Comparison of ENCODE assay signal across 15 mouse cellular contexts in the genomic region with DNA sequence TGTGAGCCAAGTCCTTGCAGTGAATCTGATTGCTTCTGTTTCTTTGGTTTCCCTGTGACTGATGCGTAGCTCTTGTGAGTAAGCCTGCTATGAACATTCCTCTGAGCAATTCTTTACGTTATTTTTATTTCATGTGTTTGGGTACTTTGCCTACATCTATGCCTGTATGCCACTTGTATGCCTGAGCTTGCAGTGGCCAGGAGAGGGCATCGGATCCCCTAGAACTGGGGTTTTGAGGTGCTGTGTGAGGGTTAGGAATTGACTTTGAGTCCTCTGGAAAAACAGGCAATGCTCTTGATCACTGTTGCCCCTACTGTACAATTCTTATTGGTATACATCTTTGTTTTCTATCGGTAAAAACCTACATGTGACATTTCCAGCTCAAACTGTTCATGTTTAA. TPM values are rescaled to one million over a fixed set of nuclear protein-coding genes. Genes with fewer than 3 reads are reported as not detected.
DNase-seq lines count a peak whose midpoint lies in the region; TF ChIP-seq lines count a peak whose summit lies in the region.
"Had no signal": no experiment of that assay in that cellular context is flagged by ENCODE, and none has a peak within 500 bp of the region (broad histone marks: within the 10 kb centered on the region; RNA-seq: fewer than 3 reads in every experiment).

No protein-coding gene starts in this region.

- DNase-seq in cerebellum, postnatal 10 days = peak; percentile 53 to 57
- no peak for DNase-seq in cerebellum, adult 9-11 months
- DNase-seq in layer of hippocampus, adult 2 months (ENCODE audit: low spot score in 2 of 2) = no peak
- no peak for DNase-seq in layer of hippocampus, postnatal 25 days (ENCODE audit: extremely low spot score in 1 of 2, low spot score in 1 of 2)
- peak; percentile 9 for DNase-seq in right cerebral cortex, adult 18-20 months
- no peak for DNase-seq in right cerebral cortex, postnatal 25 days
- no peak for DNase-seq in embryo, embryonic 10.5 days (ENCODE audit: low spot score)
- DNase-seq in limb, embryonic 10.5 days (ENCODE audit: low spot score) = no peak
- DNase-seq: gastrocnemius, adult 2 months; thymus, adult 2 months had no signal

- H3K4me1 ChIP-seq in limb, embryonic 10.5 days = no peaks in the 10 kb centered on the region
- H3K4me1 ChIP-seq: forebrain, embryonic 10.5 days; limb, embryonic 13.5 days; lung, embryonic 15.5 days; midbrain, embryonic 12.5 days; neural tube, embryonic 12.5 days had no signal

- H3K27ac ChIP-seq in layer of hippocampus, adult 2 months = 0 out of 2 replicates have a peak overlapping the region, but pooled peaks have one; percentile 36
- H3K27ac ChIP-seq in limb, embryonic 10.5 days = no peak overlapping the region
- H3K27ac ChIP-seq: forebrain, embryonic 10.5 days; gastrocnemius, adult 2 months; limb, embryonic 13.5 days; lung, embryonic 15.5 days; midbrain, embryonic 12.5 days; neural tube, embryonic 12.5 days had no signal

- WGBS in limb, embryonic 10.5 days = 93% methylated on average over 4 of the region's 4 CpGs

- H3K4me3 ChIP-seq in layer of hippocampus, adult 2 months = no peak overlapping the region
- H3K4me3 ChIP-seq in limb, embryonic 10.5 days = no peak overlapping the region
- H3K4me3 ChIP-seq: forebrain, embryonic 10.5 days; gastrocnemius, adult 2 months; limb, embryonic 13.5 days; lung, embryonic 15.5 days; midbrain, embryonic 12.5 days; neural tube, embryonic 12.5 days had no signal

- peak; percentile 73 for TF ChIP-seq CTCF in layer of hippocampus, adult 2 months (conservative IDR thresholded peaks at IDR 0.05)

- H3K9me3 ChIP-seq in limb, embryonic 10.5 days (replicated peaks) = no peaks in the 10 kb centered on the region
- H3K9me3 ChIP-seq: forebrain, embryonic 10.5 days; limb, embryonic 13.5 days; lung, embryonic 15.5 days; midbrain, embryonic 12.5 days; neural tube, embryonic 12.5 days had no signal

- H3K27me3 ChIP-seq in limb, embryonic 10.5 days (ENCODE audit: low read depth, poor library complexity, severe bottlenecking) = no peaks in the 10 kb centered on the region
- H3K27me3 ChIP-seq: limb, embryonic 13.5 days; lung, embryonic 15.5 days; midbrain, embryonic 12.5 days; neural tube, embryonic 12.5 days had no signal

- peaks cover 35% of the 10 kb centered on the region for H3K36me3 ChIP-seq in limb, embryonic 10.5 days

RNA-seq across cellular contexts. Expression of gene Ogdhl, which starts 52.2 kb away (rescaled TPM):
- total RNA-seq in layer of hippocampus, adult 2 months (2021) = 10 to 100 TPM; 89.9 to 96.3 TPM
- total RNA-seq in layer of hippocampus, postnatal 25 days (2021) = 10 to 100 TPM; 82.8 to 83.5 TPM
- 15.8 and 21.1 TPM in 2 replicates for polyA plus RNA-seq in limb, embryonic 10.5 days (2016; fragmentation: Nextera tagmentation; extraction: Ambion mirVana)

Comparison
In these comparisons a context has a peak if more than half of its experiments do, and no peak if none do; other contexts are left out.
1. DNase-seq: peak in cerebellum, postnatal 10 days (2 of 2) and right cerebral cortex, adult 18-20 months (single experiment); none in cerebellum, adult 9-11 months (single experiment), layer of hippocampus, adult 2 months (0 of 2), layer of hippocampus, postnatal 25 days (0 of 2), right cerebral cortex, postnatal 25 days (single experiment), embryo, embryonic 10.5 days (single experiment) and limb, embryonic 10.5 days (single experiment).